Mouse (Mus musculus) brain, embryonic 14.5 days (tissue): ENCODE results near the gene Galntl6.

Experiments used
- CTCF ChIP-seq: fragments of 200-500 bp; IDR thresholded peaks from 2 replicates; pipeline ENCODE4 v1.5.1; 2012; ENCODE audit warnings: inconsistent platforms, mild to moderate bottlenecking, moderate library complexity, borderline replicate concordance; ENCODE audit not compliant: insufficient read depth, insufficient read length; ENCODE audit errors: extremely low read depth
- POLR2A ChIP-seq: fragments of 200-500 bp; IDR thresholded peaks from 2 replicates; pipeline ENCODE4 v1.6.1; 2012; ENCODE audit warnings: mild to moderate bottlenecking, inconsistent platforms, borderline replicate concordance; ENCODE audit not compliant: poor library complexity, insufficient read depth, insufficient read length, severe bottlenecking; ENCODE audit errors: extremely low read depth

GRCm38 (mm10) chr8:58655631-58656030, 256.8 kb downstream of the Galntl6 start:
- TF ChIP-seq CTCF (no peak), POLR2A (no peak)
